Mouse (Mus musculus) forebrain, embryonic 12.5 days (tissue): ENCODE measurements at regions not wholly inside any gene's neighbourhood (a gene's known extent, or its start where the extent isn't known, plus 50 kb on each side); places are given as distances from the start of the nearest gene placed in this dataset.

Source experiments
- ATAC-seq: fragments of 200-750 bp; cut with Nextera tagmentation; 2 replicates; pipeline ENCODE4 v1.8.0; 2017; ENCODE audit warnings: moderate TSS enrichment; ENCODE audit not compliant: low FRiP score
- H3K27ac ChIP-seq: fragments of 300-500 bp; sonication (generic); 2 replicates; pipeline ENCODE4 v1.5.1; 2016; ENCODE audit warnings: mild to moderate bottlenecking
- H3K27me3 ChIP-seq: fragments of 300-500 bp; sonication (generic); 2 replicates; pipeline ENCODE4 v1.6.1; 2016; ENCODE audit warnings: mild to moderate bottlenecking
- H3K36me3 ChIP-seq: fragments of 300-500 bp; sonication (generic); replicated peaks from 2 replicates; pipeline ENCODE4 v1.6.1; 2016; ENCODE audit warnings: mild to moderate bottlenecking
- H3K4me1 ChIP-seq: fragments of 300-500 bp; sonication (generic); 2 replicates; pipeline ENCODE4 v1.6.1; 2016
- H3K4me2 ChIP-seq: fragments of 300-500 bp; sonication (generic); 2 replicates; pipeline ENCODE4 v1.6.1; 2016; ENCODE audit warnings: mild to moderate bottlenecking, moderate library complexity
- H3K4me3 ChIP-seq: fragments of 300-500 bp; sonication (generic); replicated peaks from 2 replicates; pipeline ENCODE4 v1.5.1; 2016; ENCODE audit warnings: mild to moderate bottlenecking
- H3K9ac ChIP-seq: fragments of 300-500 bp; sonication (generic); 2 replicates; pipeline ENCODE4 v1.6.1; 2016; ENCODE audit warnings: mild to moderate bottlenecking
- H3K9me3 ChIP-seq: fragments of 300-500 bp; sonication (generic); 2 replicates; pipeline ENCODE4 v1.6.1; 2016
- WGBS: fragments of 180-500 bp; shearing (Covaris S2); methylation state at CpG from one replicate; pipeline ENCODE4 v1.1.7; 2016; 5-methylcytosine and 5-hydroxymethylcytosine counted together

- no peaks in the 10 kb centered on the region for H3K36me3 ChIP-seq
- no peaks in the 10 kb centered on the region for H3K4me1 ChIP-seq
- no peak overlapping the region for H3K27ac ChIP-seq
- no peaks in the 10 kb centered on the region for H3K9me3 ChIP-seq
- 82% methylated on average over 6 of the region's 6 CpGs for WGBS
- ATAC-seq, result no peak
- no peak overlapping the region for H3K4me3 ChIP-seq
- H3K9ac ChIP-seq, result no peak overlapping the region
- no peaks in the 10 kb centered on the region for H3K27me3 ChIP-seq
- H3K4me2 ChIP-seq, result no peak overlapping the region
These were observed 242.4 kb downstream of the 1190002N15Rik start for GRCm38 (mm10) chr9:94295431-94295830.

- Histone ChIP-seq H3K9me3 (no peaks in the 10 kb centered on the region), H3K9ac (no peak overlapping the region), H3K36me3 (no peaks in the 10 kb centered on the region), H3K27ac (no peak overlapping the region), H3K4me2 (no peak overlapping the region), H3K27me3 (no peaks in the 10 kb centered on the region), H3K4me1 (no peaks in the 10 kb centered on the region), H3K4me3 (no peak overlapping the region)
- ATAC-seq, result no peak
- whole genome bisulfite sequencing, result 78% methylated on average over 3 of the region's 3 CpGs
These were observed 245.7 kb downstream of the 1190002N15Rik start for GRCm38 (mm10) chr9:94292147-94292546.

GRCm38 (mm10) chr9:94289546-94289945 is 248.3 kb downstream of the 1190002N15Rik start:
- no peaks in the 10 kb centered on the region for H3K27me3 ChIP-seq
- no peaks in the 10 kb centered on the region for H3K9me3 ChIP-seq
- H3K36me3 ChIP-seq, result no peaks in the 10 kb centered on the region
- no peak overlapping the region for H3K27ac ChIP-seq
- H3K4me3 ChIP-seq, result no peak overlapping the region
- no peak for ATAC-seq
- H3K4me1 ChIP-seq, result no peaks in the 10 kb centered on the region
- H3K9ac ChIP-seq, result no peak overlapping the region
- H3K4me2 ChIP-seq, result no peak overlapping the region

GRCm38 (mm10) chr9:94287559-94287958 is 250.3 kb downstream of the 1190002N15Rik start:
- Histone ChIP-seq H3K27me3 (no peaks in the 10 kb centered on the region), H3K4me2 (no peak overlapping the region), H3K4me3 (no peak overlapping the region), H3K9me3 (no peaks in the 10 kb centered on the region), H3K9ac (no peak overlapping the region), H3K4me1 (no peaks in the 10 kb centered on the region), H3K27ac (no peak overlapping the region), H3K36me3 (no peaks in the 10 kb centered on the region)
- ATAC-seq, result no peak
- WGBS, result 83% methylated on average over 2 of the region's 2 CpGs

- no peak overlapping the region for H3K4me3 ChIP-seq
- no peaks in the 10 kb centered on the region for H3K9me3 ChIP-seq
- H3K4me2 ChIP-seq, result no peak overlapping the region
- 84% methylated on average over 4 of the region's 4 CpGs for WGBS
- ATAC-seq, result 0 out of 2 replicates have a peak, but pooled peaks have one; percentile 4
- no peaks in the 10 kb centered on the region for H3K27me3 ChIP-seq
- H3K36me3 ChIP-seq, result no peaks in the 10 kb centered on the region
- H3K9ac ChIP-seq, result no peak overlapping the region
- H3K27ac ChIP-seq, result no peak overlapping the region
- no peaks in the 10 kb centered on the region for H3K4me1 ChIP-seq
These were observed 259.0 kb downstream of the 1190002N15Rik start for GRCm38 (mm10) chr9:94278657-94279585.

GRCm38 (mm10) chr9:94277096-94277495 is 260.8 kb downstream of the 1190002N15Rik start:
- H3K9ac ChIP-seq, result no peak overlapping the region
- H3K4me3 ChIP-seq, result no peak overlapping the region
- 86% methylated on average over 3 of the region's 3 CpGs for WGBS
- no peaks in the 10 kb centered on the region for H3K9me3 ChIP-seq
- no peaks in the 10 kb centered on the region for H3K27me3 ChIP-seq
- no peak overlapping the region for H3K4me2 ChIP-seq
- no peaks in the 10 kb centered on the region for H3K4me1 ChIP-seq
- ATAC-seq, result no peak
- H3K36me3 ChIP-seq, result no peaks in the 10 kb centered on the region
- no peak overlapping the region for H3K27ac ChIP-seq

GRCm38 (mm10) chr9:94269213-94269612 is 268.7 kb downstream of the 1190002N15Rik start:
- Histone ChIP-seq H3K27ac (no peak overlapping the region), H3K36me3 (no peaks in the 10 kb centered on the region), H3K27me3 (no peaks in the 10 kb centered on the region), H3K9ac (no peak overlapping the region), H3K4me1 (no peaks in the 10 kb centered on the region), H3K4me2 (no peak overlapping the region), H3K9me3 (no peaks in the 10 kb centered on the region), H3K4me3 (no peak overlapping the region)
- WGBS, result 83% methylated on average over 5 of the region's 5 CpGs
- no peak for ATAC-seq

GRCm38 (mm10) chr9:94267243-94267642 is 270.6 kb downstream of the 1190002N15Rik start:
- no peaks in the 10 kb centered on the region for H3K36me3 ChIP-seq
- no peak overlapping the region for H3K4me2 ChIP-seq
- H3K9ac ChIP-seq, result no peak overlapping the region
- H3K4me3 ChIP-seq, result no peak overlapping the region
- WGBS, result 88% methylated on average over 1 of the region's 1 CpGs
- no peaks in the 10 kb centered on the region for H3K27me3 ChIP-seq
- H3K9me3 ChIP-seq, result no peaks in the 10 kb centered on the region
- no peak overlapping the region for H3K27ac ChIP-seq
- no peak for ATAC-seq
- no peaks in the 10 kb centered on the region for H3K4me1 ChIP-seq

- Histone ChIP-seq H3K27me3 (no peaks in the 10 kb centered on the region), H3K9me3 (no peaks in the 10 kb centered on the region), H3K36me3 (no peaks in the 10 kb centered on the region), H3K4me3 (no peak overlapping the region), H3K4me2 (no peak overlapping the region), H3K27ac (no peak overlapping the region), H3K9ac (no peak overlapping the region), H3K4me1 (no peaks in the 10 kb centered on the region)
- 71% methylated on average over 8 of the region's 8 CpGs for WGBS
- peak; percentile 60; the same call in 1 of the 2 replicates for ATAC-seq
These were observed 298.2 kb downstream of the 1190002N15Rik start for GRCm38 (mm10) chr9:94239479-94240241.

- no peak for ATAC-seq
- no peak overlapping the region for H3K9ac ChIP-seq
- H3K4me3 ChIP-seq, result no peak overlapping the region
- H3K4me1 ChIP-seq, result no peaks in the 10 kb centered on the region
- H3K27ac ChIP-seq, result no peak overlapping the region
- H3K9me3 ChIP-seq, result no peaks in the 10 kb centered on the region
- no peaks in the 10 kb centered on the region for H3K36me3 ChIP-seq
- no peak overlapping the region for H3K4me2 ChIP-seq
- no peaks in the 10 kb centered on the region for H3K27me3 ChIP-seq
These were observed 299.3 kb downstream of the 1190002N15Rik start for GRCm38 (mm10) chr9:94238565-94238964.

GRCm38 (mm10) chr9:94229537-94229936 is 308.3 kb downstream of the 1190002N15Rik start:
- H3K4me1 ChIP-seq, result no peaks in the 10 kb centered on the region
- no peak for ATAC-seq
- no peaks in the 10 kb centered on the region for H3K27me3 ChIP-seq
- H3K9ac ChIP-seq, result no peak overlapping the region
- WGBS, result 80% methylated on average over 2 of the region's 2 CpGs
- H3K9me3 ChIP-seq, result no peaks in the 10 kb centered on the region
- no peak overlapping the region for H3K4me3 ChIP-seq
- no peak overlapping the region for H3K4me2 ChIP-seq
- no peak overlapping the region for H3K27ac ChIP-seq
- no peaks in the 10 kb centered on the region for H3K36me3 ChIP-seq

- H3K9me3 ChIP-seq, result no peaks in the 10 kb centered on the region
- ATAC-seq, result no peak
- WGBS, result 79% methylated on average over 2 of the region's 2 CpGs
- no peaks in the 10 kb centered on the region for H3K27me3 ChIP-seq
- H3K4me2 ChIP-seq, result no peak overlapping the region
- H3K36me3 ChIP-seq, result no peaks in the 10 kb centered on the region
- no peaks in the 10 kb centered on the region for H3K4me1 ChIP-seq
- H3K9ac ChIP-seq, result no peak overlapping the region
- no peak overlapping the region for H3K4me3 ChIP-seq
- H3K27ac ChIP-seq, result no peak overlapping the region
These were observed 318.8 kb downstream of the 1190002N15Rik start for GRCm38 (mm10) chr9:94219116-94219515.
